Mouse (Mus musculus): ENCODE results near the gene Arhgef2.

- TF ChIP-seq POLR2A (IDR thresholded peaks at IDR 0.05; ENCODE audit: low read depth, low read length), result no peak
- TF ChIP-seq CTCF (IDR thresholded peaks at IDR 0.05; ENCODE audit: borderline replicate concordance, insufficient read depth, low read length), result no peak
Measured at GRCm38 (mm10) chr3:88604863-88605262, 903 bp upstream of the Arhgef2 start.

Measured in embryonic fibroblast, embryonic 13.5 days (primary cell).